Mouse (Mus musculus) left cerebral cortex, adult 18-20 months (tissue): ENCODE measurements around the gene Slco1a5. TPM values are rescaled to one million over a fixed set of nuclear protein-coding genes. Genes with fewer than 3 reads are reported as not detected.
A peak's percentile ranks its signal among the peaks of the same experiment; 100 is the strongest.
"Not testable (repeated sequence)": the region's sequence is repeated elsewhere in the genome, so short reads cannot be mapped to it uniquely, and the experiment has no call there.

ENCODE experiments used
- DNase-seq, 2 experiments: peaks; one replicate each; pipeline ENCODE4 v3.0.0; 2021 to 2022; ENCODE audit warnings: low spot score in 2 of 2, mixed read lengths in 1 of 2
- total RNA-seq, 2 experiments: library from RNA; stranded (reverse); gene quantifications; 2 replicates each; pipeline ENCODE4 v1.2.3; 2021

Gene Slco1a5
- total RNA-seq, 2 experiments from 2014 or later = not detected

DNA sequence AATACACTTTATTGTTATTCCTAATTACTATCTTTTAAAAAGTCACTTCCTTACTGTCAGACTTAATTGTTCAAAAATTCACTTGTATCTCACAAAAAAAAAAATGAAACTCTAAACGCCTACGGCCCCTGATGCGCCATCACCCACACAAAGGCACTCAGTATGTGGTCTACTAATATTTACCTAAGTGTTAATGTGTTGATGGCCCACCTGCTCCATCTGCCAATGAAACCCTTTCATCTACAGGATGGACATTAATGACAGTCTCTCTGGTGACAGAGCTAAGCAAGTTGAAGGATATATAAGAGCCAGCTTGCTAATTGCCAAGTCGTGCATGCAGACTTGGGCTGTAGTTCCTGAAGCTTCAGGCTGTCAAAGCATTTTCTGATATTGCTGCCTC lies 24.7 kb downstream of the Slco1a5 start, which contains the start of gene Iapp:
Gene Iapp (plus strand): TSS at position 326 of the 400 bp plus-strand sequence.
- DNase-seq = no peak

DNA sequence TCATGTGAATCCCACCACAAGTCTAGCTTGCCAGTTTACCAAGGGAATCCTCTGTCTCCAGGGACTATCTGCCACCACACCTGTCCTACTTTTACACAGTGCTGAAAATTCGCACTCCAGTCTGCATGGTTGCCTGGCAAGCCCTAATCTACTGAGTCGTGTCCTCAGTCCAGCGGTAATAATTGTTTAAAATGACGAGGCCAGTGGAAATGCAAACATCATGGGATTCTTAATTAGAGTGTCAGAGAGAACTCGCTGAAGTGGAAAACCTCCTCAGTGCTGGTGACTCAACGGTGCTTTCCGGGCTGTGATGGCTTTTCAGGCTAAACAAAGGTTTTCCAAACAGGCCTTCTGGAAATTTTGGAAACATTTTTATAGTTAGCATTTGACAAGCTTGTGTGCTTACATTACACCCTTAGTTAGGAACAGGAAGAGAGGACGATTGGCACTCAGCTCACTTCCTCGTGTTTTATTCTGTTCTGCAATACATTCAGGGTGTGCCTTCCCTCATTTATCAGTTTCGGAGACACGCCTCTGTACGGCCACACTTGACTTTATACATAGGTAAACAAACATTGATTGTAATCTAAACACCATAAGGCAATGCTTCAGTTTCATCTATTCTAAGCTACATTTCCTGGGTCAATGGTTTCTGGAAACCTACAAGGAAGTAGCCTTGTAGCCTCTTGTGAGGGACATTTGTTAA lies 33.2 kb downstream of the Slco1a5 start:
- DNase-seq = no peak

DNA sequence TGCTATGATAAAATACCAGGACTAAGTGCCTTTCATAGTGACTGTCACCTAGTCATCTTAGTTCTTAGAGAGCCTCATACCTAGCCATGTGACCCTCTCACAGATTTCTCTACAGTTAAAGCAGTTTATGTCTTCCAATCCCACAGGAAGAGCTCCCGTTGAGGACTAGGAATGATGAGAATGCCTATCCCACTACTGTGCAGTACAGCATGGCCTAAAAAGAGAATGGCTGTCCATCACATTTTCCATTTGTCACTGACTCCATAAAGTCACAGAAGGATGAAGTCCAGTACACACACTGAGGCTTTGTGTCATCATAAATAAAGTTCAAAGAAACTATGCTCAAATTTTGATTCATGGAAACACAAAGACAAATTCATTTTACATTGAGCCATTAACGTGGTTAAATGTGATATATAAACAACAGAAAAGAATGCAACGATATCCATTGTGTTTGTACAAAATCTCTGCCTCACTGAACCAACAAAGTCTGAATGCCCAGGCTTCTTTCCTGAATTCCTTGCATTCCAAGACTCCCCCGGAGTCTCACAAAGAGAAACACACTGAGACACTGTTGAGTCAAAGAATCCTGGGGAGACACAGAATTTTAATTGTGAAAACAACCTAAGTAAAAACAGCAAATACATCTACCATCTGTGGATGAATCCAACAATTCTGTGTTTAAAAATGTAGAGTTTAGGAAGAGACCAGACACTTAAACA lies 46.9 kb downstream of the Slco1a5 start:
- DNase-seq = no peak

DNA sequence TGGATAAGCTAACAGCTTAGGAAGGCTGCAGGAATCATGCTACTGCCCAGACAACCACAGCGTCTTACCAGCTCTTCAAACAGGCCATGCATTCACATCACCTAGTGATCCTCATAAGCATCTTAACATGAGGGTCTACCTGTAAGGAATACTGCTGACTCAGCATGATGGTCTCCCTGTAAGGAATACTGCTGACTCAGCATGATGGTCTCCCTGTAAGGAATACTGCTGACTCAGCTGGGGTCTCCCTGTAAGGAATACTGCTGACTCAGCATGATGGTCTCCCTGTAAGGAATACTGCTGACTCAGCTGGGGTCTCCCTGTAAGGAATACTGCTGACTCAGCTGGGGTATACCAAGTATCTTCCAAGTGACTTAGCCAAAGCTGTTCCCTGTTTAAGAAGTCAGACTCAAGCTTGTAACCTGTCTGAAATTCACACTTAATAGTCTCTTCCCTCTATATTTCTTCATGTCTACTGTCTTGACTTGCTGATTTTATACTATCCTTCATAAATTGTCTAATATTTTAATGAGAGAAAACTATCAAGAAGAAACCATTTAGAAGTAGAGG lies 72.0 kb downstream of the Slco1a5 start:
- DNase-seq = not testable (repeated sequence)

DNA sequence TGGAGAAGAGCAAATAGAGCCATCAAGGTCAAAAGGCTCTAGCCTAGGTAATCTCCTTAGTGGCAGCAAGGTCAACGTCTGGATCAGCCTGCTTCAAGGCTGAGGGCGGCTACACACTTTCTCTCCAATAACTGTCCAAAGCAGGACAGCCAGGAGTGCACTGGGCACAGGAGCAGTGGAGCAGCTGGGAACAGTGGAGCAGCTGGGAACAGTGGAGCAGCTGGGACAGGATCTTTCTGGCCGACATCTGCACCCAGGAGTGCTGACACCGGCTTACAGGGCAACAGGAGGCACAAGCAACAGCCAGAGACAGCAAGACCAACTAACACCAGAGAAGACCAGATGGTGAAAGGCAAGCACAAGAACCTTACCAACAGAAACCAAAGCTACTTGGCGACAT lies 77.7 kb downstream of the Slco1a5 start:
- no peak for DNase-seq

DNA sequence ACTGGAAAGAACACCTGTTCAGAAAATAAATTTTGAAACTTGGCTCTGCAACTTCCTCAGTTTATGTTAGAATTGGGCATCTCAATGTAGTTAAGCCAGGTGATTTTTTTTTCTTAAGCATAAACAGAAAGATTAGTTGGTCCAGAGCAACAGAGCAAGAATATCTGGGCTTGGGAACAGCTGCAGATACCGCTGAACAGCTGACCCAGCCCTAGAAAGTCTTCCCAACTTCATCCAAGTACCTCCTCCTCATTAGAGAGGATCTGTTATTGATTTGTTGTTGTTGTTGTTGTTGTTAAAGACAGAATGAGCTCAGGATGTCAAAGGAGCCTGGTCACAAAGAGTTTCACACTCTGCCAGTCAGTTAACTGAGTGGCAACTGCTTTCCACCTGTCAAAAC lies 83.3 kb downstream of the Slco1a5 start:
- DNase-seq = no peak

DNA sequence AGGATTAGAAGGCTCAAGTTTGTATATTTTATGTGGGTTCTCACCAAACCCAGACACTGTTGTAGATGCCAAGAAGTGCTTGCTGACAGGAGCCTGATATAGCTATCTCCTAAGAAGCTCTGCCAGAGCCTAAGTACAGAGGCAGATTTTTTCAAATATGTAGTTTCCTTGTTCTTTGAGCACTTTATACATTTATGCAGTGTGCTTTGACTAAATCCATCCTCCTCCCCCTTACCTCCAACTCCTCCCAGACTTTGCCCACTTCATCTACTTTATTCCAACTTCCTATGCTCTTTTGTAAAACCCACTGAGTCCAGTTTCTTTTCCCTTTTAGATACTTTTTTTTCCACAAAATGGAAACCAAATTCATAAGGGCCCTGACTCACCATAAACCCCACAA lies 102.6 kb downstream of the Slco1a5 start:
- peak in 1 of 2 experiments; percentile 2 for DNase-seq

DNA sequence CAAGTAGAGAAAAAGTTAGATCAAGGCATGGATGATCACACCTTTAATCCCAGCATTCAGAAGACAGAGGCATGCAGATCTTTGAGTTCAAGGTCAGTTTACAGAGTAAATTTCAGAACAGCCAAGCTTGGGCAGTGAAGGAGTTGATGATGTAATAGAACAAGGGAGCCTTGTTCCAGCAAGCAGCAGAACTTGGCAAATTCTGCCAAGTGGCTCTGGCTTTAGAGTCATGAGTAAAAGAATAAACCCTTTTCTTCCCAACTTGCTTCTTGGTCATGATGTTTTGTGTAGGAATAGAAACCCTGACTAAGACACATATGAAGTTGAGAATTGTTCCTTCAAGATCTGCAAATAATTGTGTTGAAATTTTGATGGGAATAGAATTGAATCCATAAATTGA lies 111.0 kb downstream of the Slco1a5 start:
- DNase-seq = no peak

DNA sequence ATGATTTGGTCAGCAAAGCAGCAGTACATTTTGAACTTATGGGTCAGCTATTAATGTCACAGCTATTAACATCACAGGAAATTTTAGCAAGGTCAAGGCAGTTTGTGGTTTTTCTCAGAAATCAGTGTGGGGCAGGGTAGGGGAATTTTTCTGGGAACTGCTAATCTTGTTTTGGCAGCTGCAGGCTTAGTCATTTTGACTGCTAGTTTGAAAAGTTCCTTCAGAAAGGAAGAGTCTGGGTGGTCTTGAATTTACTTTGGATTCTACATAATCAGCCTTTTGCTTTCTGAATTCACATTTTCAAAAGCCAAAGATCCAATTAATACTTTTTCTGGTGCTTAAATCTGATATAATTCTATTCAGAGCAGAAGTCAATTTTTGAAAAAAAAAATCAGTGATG lies 113.0 kb downstream of the Slco1a5 start:
- no peak for DNase-seq

DNA sequence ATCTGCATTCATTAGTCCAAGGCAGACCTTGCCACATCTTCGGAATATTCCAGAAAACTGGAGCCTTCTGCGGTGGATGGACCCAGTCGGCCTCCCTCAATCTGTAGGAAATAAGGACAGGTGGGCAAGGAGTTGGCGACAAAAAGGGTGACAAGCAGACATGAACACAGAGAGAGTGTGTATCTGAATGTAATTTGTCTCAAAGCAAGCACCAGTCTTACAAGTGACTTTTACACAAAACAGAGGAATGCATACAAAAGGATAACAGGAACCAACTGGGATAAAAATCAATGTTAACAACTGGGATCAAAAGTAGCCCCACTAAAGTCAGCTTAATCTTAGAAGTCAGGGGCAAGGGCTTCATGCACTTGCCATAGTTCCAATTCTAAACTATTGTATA lies 114.4 kb downstream of the Slco1a5 start, which contains the start of gene Slco1a6:
Gene Slco1a6 (minus strand): TSS at position 101 of the 400 bp plus-strand sequence.
- DNase-seq = no peak

DNA sequence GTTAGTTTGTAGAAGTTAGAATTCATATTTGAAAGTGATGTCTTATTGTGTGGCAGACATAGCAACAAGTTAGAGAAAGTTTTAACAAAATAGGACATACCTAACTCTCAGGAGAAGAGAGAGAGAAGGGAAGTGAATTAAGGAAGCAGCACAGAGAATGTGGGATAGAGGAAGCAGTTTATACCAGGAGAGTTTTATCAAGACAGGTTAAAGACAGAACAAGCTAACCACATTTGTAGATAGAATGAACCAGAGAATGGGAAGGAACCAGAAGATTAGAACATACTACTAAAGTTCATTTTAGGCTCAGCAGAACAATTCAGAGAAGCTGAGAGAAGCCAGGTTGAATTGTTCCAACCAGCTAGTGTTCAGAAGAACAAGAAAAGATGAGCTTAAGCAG lies 122.3 kb downstream of the Slco1a5 start:
- no peak for DNase-seq

DNA sequence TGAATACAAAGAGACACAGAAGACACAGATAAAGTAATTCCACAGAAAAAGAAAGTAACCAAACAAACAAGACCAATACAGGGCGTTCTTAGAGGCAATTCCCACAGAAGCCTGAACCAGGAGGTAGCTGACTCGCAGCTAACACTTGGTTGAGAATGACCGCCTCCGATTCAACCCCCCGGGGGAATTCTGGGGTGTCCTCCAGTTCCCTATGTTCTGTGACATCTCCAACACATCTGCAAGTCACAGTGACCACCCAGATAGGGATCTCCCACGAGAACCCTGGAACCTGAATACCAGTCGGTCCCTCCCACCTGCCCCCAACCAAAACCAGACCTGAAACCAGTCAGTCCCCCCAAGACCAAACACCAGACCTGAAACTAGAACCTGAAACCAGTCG lies 128.5 kb downstream of the Slco1a5 start:
- DNase-seq = no peak

DNA sequence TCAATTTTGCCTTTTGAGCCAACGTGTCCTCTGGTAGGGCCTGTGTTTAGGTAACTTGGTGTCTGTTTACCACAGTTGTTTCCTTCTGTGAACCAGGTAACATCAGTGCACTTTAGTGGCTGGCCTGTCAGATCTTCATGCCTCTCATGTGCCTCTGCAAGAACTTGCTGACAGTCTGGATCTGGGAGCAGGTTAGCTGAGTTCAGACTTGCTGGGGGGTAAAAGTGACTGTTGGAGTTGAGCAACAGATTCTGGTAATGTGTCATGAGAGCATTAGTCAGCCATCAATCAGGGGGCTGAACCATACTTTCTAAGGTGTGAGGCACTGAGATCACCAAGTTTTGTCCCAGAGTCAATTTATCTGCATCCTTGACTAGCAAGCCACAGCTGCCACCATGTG lies 130.8 kb downstream of the Slco1a5 start:
- no peak for DNase-seq

DNA sequence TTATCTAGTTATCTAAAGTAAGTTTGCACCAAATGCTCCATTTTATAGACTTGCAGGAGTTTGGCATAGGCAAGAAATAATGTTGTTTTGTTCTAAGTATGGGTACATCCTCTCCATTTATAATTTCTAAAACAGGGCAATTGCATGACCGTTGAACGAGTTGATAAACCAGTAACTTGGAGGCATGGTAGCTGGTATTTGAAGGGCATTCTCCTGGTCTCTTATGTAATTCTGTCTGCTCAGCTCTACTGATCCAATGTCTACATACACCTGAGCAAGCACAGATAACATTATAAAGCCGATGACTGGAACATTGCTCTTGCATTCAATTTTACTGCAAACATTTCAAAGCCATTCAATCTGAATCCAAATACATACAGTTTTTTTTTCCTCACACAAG lies 135.4 kb downstream of the Slco1a5 start:
- DNase-seq = no peak

DNA sequence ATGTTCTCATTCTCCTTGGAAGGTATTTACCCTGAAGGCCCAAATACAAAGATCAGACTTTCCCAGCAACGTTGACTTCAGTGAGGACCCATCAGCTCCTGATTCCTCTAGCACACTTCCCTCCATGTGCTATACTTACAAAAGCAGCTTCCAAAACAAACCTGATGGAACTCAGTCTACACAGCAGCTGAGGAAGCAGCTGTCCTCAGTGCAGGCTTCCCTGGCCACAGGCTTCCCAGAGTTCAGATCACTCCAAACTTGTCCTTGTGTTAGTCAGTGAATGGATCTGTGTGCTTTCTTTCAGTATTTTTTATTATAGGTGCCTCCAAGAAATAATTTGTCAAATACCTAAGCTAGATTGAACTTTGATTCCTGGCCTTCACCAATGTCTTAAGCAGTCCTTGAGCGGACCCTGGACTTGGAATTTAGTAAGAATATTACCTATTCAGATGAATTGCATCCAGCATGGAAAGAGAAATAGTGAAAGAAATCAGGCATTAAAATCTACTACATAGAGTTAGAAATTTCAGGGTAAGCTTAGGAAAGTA lies 136.8 kb downstream of the Slco1a5 start:
- no peak for DNase-seq

Other genes starting within 250 kb of the Slco1a5 start
- under 1 TPM in 1 of 2 experiments, not detected in 1; 0.87 TPM for gene Slco1a6, start 114.5 kb downstream of the Slco1a5 start, total RNA-seq
- not detected for gene Iapp, start 24.6 kb downstream of the Slco1a5 start, total RNA-seq
- gene Pyroxd1, start 22.7 kb upstream of the Slco1a5 start, total RNA-seq = 10 to 100 TPM; 16.1 to 17.6 TPM
- gene Recql, start 64.1 kb upstream of the Slco1a5 start, total RNA-seq = 10 to 100 TPM; 22.1 to 23.1 TPM
- 10 to 100 TPM; 35.7 to 36.1 TPM for gene Golt1b, start 64.2 kb upstream of the Slco1a5 start, total RNA-seq
- gene Spx, start 90.5 kb upstream of the Slco1a5 start, total RNA-seq = 1 to 10 TPM; 1.6 to 2.0 TPM
- gene Gys2, start 150.1 kb upstream of the Slco1a5 start, total RNA-seq = not detected
- 100 to 1,000 TPM; 874 to 889 TPM for gene Ldhb, start 185.0 kb upstream of the Slco1a5 start, total RNA-seq
- 1 to 10 TPM; 2.3 to 2.5 TPM for gene Kcnj8, start 248.6 kb upstream of the Slco1a5 start, total RNA-seq